Mouse (Mus musculus) liver, embryonic 16.5 days (tissue): ENCODE results near the gene Prrt4. TPM values are rescaled to one million over a fixed set of nuclear protein-coding genes. Genes with fewer than 3 reads are reported as not detected.
"Not testable (repeated sequence)": the region's sequence is repeated elsewhere in the genome, so short reads cannot be mapped to it uniquely, and the experiment has no call there.

Experiments
- ATAC-seq: fragments of 200-750 bp; cut with Nextera tagmentation; 2 replicates; pipeline ENCODE4 v1.8.0; 2017; ENCODE audit warnings: low read depth, mild to moderate bottlenecking, moderate number of reproducible peaks, moderate library complexity
- H3K27ac ChIP-seq: fragments of 300-500 bp; sonication (generic); 2 replicates; pipeline ENCODE4 v1.5.1; 2014; ENCODE audit warnings: mild to moderate bottlenecking, low read length
- H3K27me3 ChIP-seq: fragments of 300-500 bp; sonication (generic); 2 replicates; pipeline ENCODE4 v1.6.1; 2014; ENCODE audit warnings: low read depth, low read length, mixed read lengths; ENCODE audit not compliant: control insufficient read depth, insufficient read depth
- H3K36me3 ChIP-seq: fragments of 300-500 bp; sonication (generic); 2 replicates; pipeline ENCODE4 v1.6.1; 2014; ENCODE audit warnings: mild to moderate bottlenecking; ENCODE audit not compliant: control insufficient read depth, insufficient read depth
- H3K4me1 ChIP-seq: fragments of 300-500 bp; sonication (generic); 2 replicates; pipeline ENCODE4 v1.6.1; 2014; ENCODE audit warnings: low read depth, low read length, mixed read lengths; ENCODE audit not compliant: control insufficient read depth
- H3K4me2 ChIP-seq: fragments of 300-500 bp; sonication (generic); 2 replicates; pipeline ENCODE4 v1.6.1; 2014; ENCODE audit warnings: low read depth, low read length, mixed read lengths
- H3K4me3 ChIP-seq: fragments of 300-500 bp; sonication (generic); 2 replicates; pipeline ENCODE4 v1.5.1; 2014; ENCODE audit warnings: low read depth, mild to moderate bottlenecking, low read length
- H3K9ac ChIP-seq: fragments of 300-500 bp; sonication (generic); 2 replicates; pipeline ENCODE4 v1.6.1; 2014; ENCODE audit warnings: low read depth, low read length
- H3K9me3 ChIP-seq: fragments of 300-500 bp; sonication (generic); replicated peaks from 2 replicates; pipeline ENCODE4 v1.6.1; 2016; ENCODE audit warnings: low read length; ENCODE audit not compliant: control insufficient read depth
- WGBS: fragments of 180-500 bp; shearing (Covaris S2); extraction: QIAGEN DNeasy Blood & Tissue Kit; methylation state at CpG from one replicate; pipeline ENCODE4 v1.1.7; 2014; ENCODE audit not compliant: insufficient replicate concordance; 5-methylcytosine and 5-hydroxymethylcytosine counted together
- polyA plus RNA-seq: library from polyadenylated mRNA; unstranded; fragments of >200 nt; fragmentation: Nextera tagmentation; extraction: Ambion mirVana; gene quantifications from 2 replicates; pipeline ENCODE4 v1.2.1, GENCODE M21; 2015

Prrt4 gene
- polyA plus RNA-seq: 0.04 TPM in 1 of 2 replicates, not detected in the other

DNA sequence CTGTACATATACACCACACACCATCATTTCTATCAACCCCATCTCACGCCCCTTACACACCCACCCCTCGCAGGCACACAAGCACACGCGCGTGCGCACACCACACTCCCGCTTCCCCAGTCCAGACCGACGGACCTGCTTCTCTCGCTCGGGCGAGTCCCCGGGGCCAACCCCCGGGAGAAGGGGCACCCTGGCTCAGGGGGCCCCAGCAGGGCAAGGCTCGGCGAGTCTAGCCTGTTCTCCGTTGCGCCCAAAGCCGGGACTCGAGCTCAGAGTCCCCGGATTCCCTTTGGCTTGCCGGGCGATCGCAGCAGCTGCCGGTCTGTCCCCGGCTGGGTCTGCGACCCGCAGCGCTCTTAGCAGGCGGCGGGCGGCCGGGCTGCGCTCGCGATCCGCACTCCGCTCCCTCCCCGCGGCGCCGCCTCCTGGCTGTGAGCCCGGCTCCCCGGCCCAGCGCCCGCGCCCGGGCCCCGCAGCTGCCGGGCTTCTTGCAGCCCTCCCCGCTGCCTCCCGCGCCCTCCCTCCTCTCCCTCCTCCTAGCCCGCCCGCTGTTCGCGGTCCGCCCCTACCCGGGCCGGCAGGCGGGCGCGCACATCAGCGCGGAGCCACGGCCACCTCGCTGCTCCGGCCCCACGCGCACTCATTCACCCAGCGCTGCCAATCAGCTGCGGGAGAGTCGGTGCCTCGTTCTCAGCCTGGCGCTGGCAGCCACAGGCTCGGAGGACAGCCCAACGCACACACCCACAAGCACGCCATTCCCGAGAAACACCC, at the start of gene Prrt4:
Gene Prrt4, minus strand, starts transcription at position 697 of the 771 bp plus-strand sequence.
- H3K4me3 ChIP-seq: peak within 1 kb of the TSS; percentile 51
- WGBS: under 1% methylated on average over 77 of the region's 79 CpGs
- no peaks in the 10 kb centered on the region for H3K4me1 ChIP-seq
- no peaks in the 10 kb centered on the region for H3K9me3 ChIP-seq
- H3K9ac ChIP-seq: no peak within 1 kb of the TSS
- peaks cover 74% of the 10 kb centered on the region for H3K27me3 ChIP-seq
- H3K27ac ChIP-seq: no peak within 1 kb of the TSS
- H3K36me3 ChIP-seq: no peaks in the 10 kb centered on the region
- no peak for ATAC-seq
- peak within 1 kb of the TSS; percentile 68 for H3K4me2 ChIP-seq

GRCm38 (mm10) chr6:29217717-29218116, 38.3 kb upstream of the Prrt4 start:
- H3K4me1 ChIP-seq, H3K9me3 ChIP-seq, H3K4me2 ChIP-seq, H3K4me3 ChIP-seq, H3K27ac ChIP-seq, ATAC-seq, H3K36me3 ChIP-seq, H3K9ac ChIP-seq: not testable (repeated sequence)
- H3K27me3 ChIP-seq: peaks cover 22% of the 10 kb centered on the region
- WGBS: 53% methylated on average over 2 of the region's 3 CpGs

DNA sequence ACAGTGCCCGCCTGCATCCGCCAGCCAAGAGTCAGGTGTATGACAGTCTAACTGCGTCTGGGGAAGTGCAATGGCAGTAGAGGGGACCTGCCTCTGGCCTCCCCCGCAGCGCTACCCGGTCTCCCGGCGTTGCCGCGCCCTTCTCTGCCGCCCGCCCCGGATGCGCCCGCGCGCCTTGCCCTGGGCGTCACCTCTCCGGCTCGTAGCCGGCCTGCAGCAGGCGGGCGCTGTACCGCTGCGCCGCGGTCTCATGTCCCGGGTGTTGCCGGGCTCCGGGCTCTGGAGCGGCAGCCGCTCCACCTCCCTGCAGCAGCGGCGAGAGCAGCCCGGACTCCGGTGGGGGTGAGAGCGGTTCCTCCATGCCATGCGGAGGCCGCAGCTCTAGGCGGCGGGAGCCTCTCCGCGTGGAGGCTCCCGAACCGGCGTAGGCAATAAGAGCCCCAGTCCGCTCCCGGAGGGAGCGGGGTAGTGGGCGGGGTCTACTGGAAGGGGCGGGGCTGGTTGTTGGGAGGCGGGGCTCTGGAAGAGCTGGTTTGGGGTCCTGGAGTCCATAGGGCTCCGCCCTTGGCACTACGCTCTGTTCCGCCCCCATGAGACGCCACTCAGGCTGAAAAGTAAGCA, 36.6 kb upstream of the Prrt4 start, which contains the start of gene Impdh1:
Gene Impdh1, minus strand, starts transcription at position 484 of the 621 bp plus-strand sequence.
- no peaks in the 10 kb centered on the region for H3K36me3 ChIP-seq
- H3K9me3 ChIP-seq: no peaks in the 10 kb centered on the region
- H3K27ac ChIP-seq: no peak within 1 kb of the TSS
- under 1% methylated on average over 55 of the region's 56 CpGs for WGBS
- peak within 1 kb of the TSS; percentile 88 for H3K4me2 ChIP-seq
- peak; percentile 73 for ATAC-seq
- H3K9ac ChIP-seq: peak within 1 kb of the TSS; percentile 61
- H3K27me3 ChIP-seq: peaks cover 22% of the 10 kb centered on the region
- H3K4me1 ChIP-seq: peaks cover 20% of the 10 kb centered on the region
- H3K4me3 ChIP-seq: peak within 1 kb of the TSS; percentile 70

DNA sequence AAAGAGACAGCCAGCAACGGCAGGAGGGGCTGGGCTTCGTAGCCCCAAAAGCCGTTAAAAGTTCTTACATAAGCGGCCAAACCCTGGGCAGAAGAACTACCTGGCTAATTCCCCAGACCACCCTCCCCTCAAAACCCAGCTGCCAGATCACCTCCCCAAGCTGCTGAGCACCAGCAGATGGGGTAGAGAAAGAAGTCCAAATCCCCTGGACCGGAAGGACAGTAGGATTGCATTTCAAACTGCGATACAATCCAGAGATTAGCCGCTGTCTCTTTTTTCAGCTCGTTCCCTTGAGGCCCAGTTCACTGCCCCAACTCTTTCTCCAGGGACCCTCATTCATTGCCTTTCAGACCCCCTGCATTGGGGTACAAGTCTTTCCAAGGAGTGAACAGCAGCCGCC, 35.8 kb upstream of the Prrt4 start:
- no peak for ATAC-seq
- no peaks in the 10 kb centered on the region for H3K36me3 ChIP-seq
- H3K4me2 ChIP-seq: peak overlapping the region; percentile 88
- peak overlapping the region; percentile 61; the same call in 1 of the 2 replicates for H3K9ac ChIP-seq
- peaks cover 20% of the 10 kb centered on the region for H3K4me1 ChIP-seq
- no peaks in the 10 kb centered on the region for H3K9me3 ChIP-seq
- 15% methylated on average over 9 of the region's 9 CpGs for WGBS
- H3K27me3 ChIP-seq: peaks cover 22% of the 10 kb centered on the region
- H3K4me3 ChIP-seq: peak overlapping the region; percentile 70
- no peak overlapping the region for H3K27ac ChIP-seq

- Histone ChIP-seq H3K4me1 (peaks cover 20% of the 10 kb centered on the region), H3K9me3 (no peaks in the 10 kb centered on the region), H3K4me2 (no peak overlapping the region), H3K4me3 (peak overlapping the region; percentile 70; the same call in 1 of the 2 replicates), H3K9ac (no peak overlapping the region), H3K27ac (no peak overlapping the region), H3K27me3 (peaks cover 22% of the 10 kb centered on the region), H3K36me3 (no peaks in the 10 kb centered on the region)
- ATAC-seq: no peak
- WGBS: 44% methylated on average over 5 of the region's 5 CpGs
These were observed 35.4 kb upstream of the Prrt4 start for GRCm38 (mm10) chr6:29214776-29215175.

GRCm38 (mm10) chr6:29214245-29214644, 34.9 kb upstream of the Prrt4 start:
- Histone ChIP-seq H3K27ac (no peak overlapping the region), H3K4me1 (peaks cover 20% of the 10 kb centered on the region), H3K4me3 (no peak overlapping the region), H3K9ac (no peak overlapping the region), H3K36me3 (no peaks in the 10 kb centered on the region), H3K9me3 (no peaks in the 10 kb centered on the region), H3K27me3 (peaks cover 22% of the 10 kb centered on the region), H3K4me2 (no peak overlapping the region)
- 25% methylated on average over 1 of the region's 1 CpGs for WGBS
- ATAC-seq: no peak

GRCm38 (mm10) chr6:29213436-29213835, 34.1 kb upstream of the Prrt4 start:
- Histone ChIP-seq H3K4me2 (no peak overlapping the region), H3K27ac (no peak overlapping the region), H3K9me3 (no peaks in the 10 kb centered on the region), H3K4me1 (peaks cover 20% of the 10 kb centered on the region), H3K36me3 (no peaks in the 10 kb centered on the region), H3K4me3 (no peak overlapping the region), H3K9ac (no peak overlapping the region), H3K27me3 (peaks cover 22% of the 10 kb centered on the region)
- no peak for ATAC-seq
- WGBS: 52% methylated on average over 5 of the region's 5 CpGs

DNA sequence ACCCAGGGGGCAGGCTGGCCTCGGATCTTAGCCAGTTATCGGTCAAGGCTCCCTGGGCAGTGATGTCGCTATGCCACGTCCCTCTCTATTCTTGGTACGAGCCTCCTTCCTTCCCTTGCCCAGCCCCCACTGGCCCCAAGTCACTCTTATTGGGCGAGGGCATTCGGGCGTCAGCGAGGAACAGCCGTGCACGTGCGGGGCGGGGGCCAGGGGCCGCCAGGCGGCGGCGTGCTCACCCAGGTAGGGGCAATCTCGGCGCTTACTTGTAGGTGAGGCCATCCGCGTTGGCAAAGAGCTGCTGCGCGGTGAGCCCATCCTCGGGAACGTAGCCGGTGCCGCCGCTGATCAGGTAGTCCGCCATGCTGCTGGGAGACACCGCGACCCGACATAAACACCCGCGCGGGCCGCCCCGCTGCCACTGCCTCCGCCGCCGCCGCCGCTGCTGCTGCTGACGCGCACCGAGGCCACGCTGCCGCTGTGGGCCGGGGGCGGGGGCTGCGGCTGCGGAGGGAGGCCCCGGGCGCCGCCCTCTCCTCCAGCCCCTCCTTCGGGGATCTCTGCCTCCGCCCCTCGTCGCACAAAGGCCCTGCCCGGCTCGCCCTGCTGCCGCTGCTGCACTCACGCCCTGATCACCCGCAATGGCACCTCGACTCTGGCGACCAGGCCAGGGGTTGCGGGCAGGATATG, 32.6 kb upstream of the Prrt4 start:
- peak; percentile 79 for ATAC-seq
- under 1% methylated on average over 56 of the region's 66 CpGs for WGBS
- H3K9me3 ChIP-seq: no peaks in the 10 kb centered on the region
- peak overlapping the region; percentile 62 for H3K4me3 ChIP-seq
- peaks cover 22% of the 10 kb centered on the region for H3K27me3 ChIP-seq
- H3K4me1 ChIP-seq: peaks cover 20% of the 10 kb centered on the region
- no peaks in the 10 kb centered on the region for H3K36me3 ChIP-seq
- H3K4me2 ChIP-seq: peak overlapping the region; percentile 87
- H3K9ac ChIP-seq: peak overlapping the region; percentile 54
- H3K27ac ChIP-seq: no peak overlapping the region
